28 mouse cellular contexts compared by ENCODE assay signal in genomic region chr1:133857781-133858180, GRCm38 (mm10). TPM values are rescaled to one million over a fixed set of nuclear protein-coding genes. Genes with fewer than 3 reads are reported as not detected.
"Had no signal": no experiment of that assay in that cellular context is flagged by ENCODE, and none has a peak within 500 bp of the region (broad histone marks: within the 10 kb centered on the region; RNA-seq: fewer than 3 reads in every experiment).

No protein-coding gene starts in this region.

- H3K27ac ChIP-seq: embryonic facial prominence, embryonic 10.5 days; embryonic facial prominence, embryonic 12.5 days; embryonic facial prominence, embryonic 13.5 days; embryonic facial prominence, embryonic 15.5 days; forebrain, embryonic 10.5 days; forebrain, embryonic 12.5 days; forebrain, embryonic 13.5 days; forebrain, embryonic 15.5 days; gastrocnemius, adult 2 months; heart, adult 2 months had no signal

- H3K4me3 ChIP-seq: embryonic facial prominence, embryonic 10.5 days; embryonic facial prominence, embryonic 12.5 days; embryonic facial prominence, embryonic 13.5 days; embryonic facial prominence, embryonic 15.5 days; erythroblast, embryonic 14.5 days; forebrain, embryonic 10.5 days; forebrain, embryonic 12.5 days; forebrain, embryonic 13.5 days; forebrain, embryonic 15.5 days; gastrocnemius, adult 2 months; heart, adult 2 months had no signal

- H3K4me2 ChIP-seq: embryonic facial prominence, embryonic 12.5 days; embryonic facial prominence, embryonic 13.5 days; embryonic facial prominence, embryonic 15.5 days; forebrain, embryonic 12.5 days; forebrain, embryonic 13.5 days; forebrain, embryonic 15.5 days had no signal

- H3K9ac ChIP-seq: embryonic facial prominence, embryonic 12.5 days; embryonic facial prominence, embryonic 13.5 days; embryonic facial prominence, embryonic 15.5 days; forebrain, embryonic 12.5 days; forebrain, embryonic 13.5 days; forebrain, embryonic 15.5 days; forebrain, postnatal 0 days had no signal

- DNase-seq: cerebellum, adult 9-10 months; cerebellum, adult 9-11 months; cerebellum, postnatal 10 days; cerebellum, postnatal 14 days; cerebellum, postnatal 25 days; cerebellum, postnatal 36 days; embryo, embryonic 11 days; forebrain, postnatal 0 days; gastrocnemius, adult 2 months; gastrocnemius, postnatal 10 days; gastrocnemius, postnatal 14 days; gastrocnemius, postnatal 25 days; gastrocnemius, postnatal 36 days; heart, adult 11 months; heart, adult 18-20 months; heart, adult 2 months had no signal

- H3K36me3 ChIP-seq: embryonic facial prominence, embryonic 10.5 days; embryonic facial prominence, embryonic 12.5 days; embryonic facial prominence, embryonic 13.5 days; embryonic facial prominence, embryonic 15.5 days; forebrain, embryonic 10.5 days; forebrain, embryonic 12.5 days; forebrain, embryonic 15.5 days had no signal

- ATAC-seq: forebrain, embryonic 13.5 days; forebrain, embryonic 14.5 days; forebrain, embryonic 15.5 days; forebrain, embryonic 16.5 days; forebrain, postnatal 0 days had no signal

- H3K27me3 ChIP-seq: embryonic facial prominence, embryonic 13.5 days; embryonic facial prominence, embryonic 15.5 days; forebrain, embryonic 15.5 days had no signal

- H3K9me3 ChIP-seq: embryonic facial prominence, embryonic 10.5 days; embryonic facial prominence, embryonic 12.5 days; embryonic facial prominence, embryonic 13.5 days; embryonic facial prominence, embryonic 15.5 days; forebrain, embryonic 10.5 days; forebrain, embryonic 12.5 days; forebrain, embryonic 13.5 days; forebrain, embryonic 15.5 days had no signal

RNA-seq across cellular contexts. Expression of gene Optc, which starts 50.0 kb away (rescaled TPM):
- total RNA-seq: common myeloid progenitor, adult 5-6 weeks; gastrocnemius, postnatal 36 days had no signal
- polyA plus RNA-seq: erythroblast, embryonic 14.5 days had no signal
